Mouse (Mus musculus): ENCODE data around the gene Tspan4.

Gene Tspan4

DNA sequence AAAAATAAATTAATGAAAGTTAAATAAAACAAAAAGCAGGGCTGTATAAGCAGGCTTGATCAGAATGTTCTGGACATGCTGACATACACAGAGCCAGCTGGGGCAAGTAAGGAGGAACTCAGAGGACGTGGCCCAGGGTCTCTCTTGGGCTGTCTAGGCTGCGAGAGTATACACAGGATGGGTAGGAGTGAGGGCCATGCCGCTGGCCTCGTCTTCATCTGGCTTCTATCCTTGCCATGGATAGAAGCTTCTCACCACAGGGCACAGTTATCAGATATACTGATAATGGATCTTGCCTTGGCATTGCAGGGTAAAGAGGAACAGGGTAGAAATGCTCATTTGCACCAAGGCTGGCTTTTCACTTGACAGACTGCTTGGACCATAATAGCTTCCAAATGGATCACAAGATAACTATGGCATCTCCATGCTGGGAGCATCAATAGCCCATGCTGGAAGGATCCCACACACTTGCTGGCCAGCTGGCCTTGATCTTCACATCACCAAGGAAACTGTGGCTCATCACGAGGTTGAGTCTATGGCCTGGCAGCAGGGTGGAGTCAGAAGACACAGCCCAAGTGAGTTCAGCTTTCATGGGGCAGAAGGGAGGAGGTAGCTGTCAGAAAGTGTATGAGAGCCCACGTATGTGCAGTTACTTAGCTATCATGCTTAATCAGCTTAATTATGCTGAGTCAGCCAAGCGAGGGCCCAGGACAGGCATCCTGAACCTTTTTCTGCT is 26.9 kb downstream of the Tspan4 start:
- DNase-seq (ENCODE audit: low read depth, low spot score): no peak

GRCm38 (mm10) chr7:141502556-141502905 is 27.5 kb downstream of the Tspan4 start:
- DNase-seq (ENCODE audit: low read depth, low spot score): no peak

DNA sequence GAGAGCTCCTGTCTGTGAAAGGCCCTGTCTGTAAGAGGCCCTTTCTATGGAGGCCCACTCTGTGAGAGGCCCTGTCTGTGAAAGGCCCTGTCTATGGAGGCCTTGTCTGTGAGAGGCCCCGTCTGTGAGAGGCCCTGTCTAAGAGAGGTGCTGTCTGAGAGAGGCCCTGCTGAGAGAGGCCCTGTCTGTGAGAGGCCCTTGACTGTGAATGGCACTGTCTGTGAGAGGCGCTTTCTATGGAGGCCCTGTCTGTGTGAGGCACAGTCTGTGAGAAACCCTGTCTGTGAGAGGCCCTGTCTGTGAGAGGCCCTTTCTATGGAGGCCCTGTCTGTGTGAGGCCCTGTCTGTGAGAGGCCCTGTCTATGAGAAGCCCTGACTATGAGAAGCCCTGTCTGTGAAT is 31.2 kb downstream of the Tspan4 start:
- DNase-seq (ENCODE audit: low read depth, low spot score): no peak

DNA sequence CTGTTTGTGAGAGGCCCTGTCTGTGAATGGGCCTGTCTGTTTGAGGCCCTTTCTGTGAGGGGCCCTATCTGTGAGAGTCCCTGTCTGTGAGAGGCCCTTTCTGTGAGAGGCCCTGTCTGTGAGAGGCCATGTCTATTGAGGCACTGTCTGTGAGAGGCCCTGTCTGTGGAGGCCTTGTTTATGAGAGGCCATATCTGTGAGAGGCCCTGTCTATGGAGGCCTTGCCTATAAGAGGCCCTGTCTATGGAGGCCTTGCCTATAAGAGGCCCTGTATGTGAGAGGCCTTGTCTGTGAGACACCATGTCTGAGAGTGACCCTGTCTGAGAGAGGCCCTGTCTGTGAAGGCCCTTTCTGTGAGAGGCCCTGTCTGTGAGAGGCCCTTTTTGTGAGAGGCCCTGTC is 33.1 kb downstream of the Tspan4 start:
- DNase-seq (ENCODE audit: low read depth, low spot score): no peak

DNA sequence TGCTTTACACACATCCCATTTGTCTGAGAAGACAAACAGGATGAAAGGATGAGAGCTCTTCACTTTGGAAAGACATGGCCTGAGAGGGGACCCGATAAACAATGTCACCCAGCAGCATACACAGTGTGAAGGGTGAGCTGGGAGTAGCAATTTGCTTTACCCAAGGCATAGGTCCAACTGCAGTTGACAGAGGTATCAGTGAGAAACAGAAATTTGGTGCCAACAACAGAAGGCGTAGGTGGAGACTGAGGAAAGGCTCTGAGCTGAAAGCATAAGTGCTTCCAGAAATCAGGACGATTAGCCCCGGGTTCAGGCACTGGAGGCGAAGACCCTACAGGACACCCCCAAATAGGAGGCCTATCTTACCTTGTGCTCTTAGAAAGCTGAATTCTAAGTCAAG is 35.2 kb downstream of the Tspan4 start:
- no peak for DNase-seq (ENCODE audit: low read depth, low spot score)

DNA sequence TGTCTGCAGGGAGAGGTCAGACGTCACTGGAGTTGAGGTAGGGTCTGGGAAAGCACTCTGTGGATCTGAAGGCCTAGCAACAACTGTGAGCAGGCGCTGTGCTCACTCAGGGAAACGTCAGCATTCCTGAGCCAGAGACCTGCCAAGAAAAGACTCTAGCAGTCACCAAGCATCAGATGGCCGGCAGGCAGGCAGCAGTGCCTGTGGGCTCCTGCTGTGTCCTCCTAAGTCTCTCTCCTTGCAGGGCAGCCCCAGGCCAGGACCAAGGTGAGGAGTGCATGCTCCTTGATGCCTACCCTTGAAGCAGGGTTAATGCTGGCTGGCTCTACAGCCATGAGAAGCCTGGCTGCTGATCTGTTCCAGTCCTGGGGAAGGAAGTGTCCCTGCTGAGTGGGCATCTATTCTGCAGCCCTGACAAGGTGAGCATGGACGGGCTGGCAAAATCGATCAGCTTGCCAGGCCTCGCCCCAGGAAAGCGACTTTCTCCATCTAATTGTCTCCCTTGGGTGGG is 35.7 kb downstream of the Tspan4 start:
- no peak for DNase-seq (ENCODE audit: low read depth, low spot score)

DNA sequence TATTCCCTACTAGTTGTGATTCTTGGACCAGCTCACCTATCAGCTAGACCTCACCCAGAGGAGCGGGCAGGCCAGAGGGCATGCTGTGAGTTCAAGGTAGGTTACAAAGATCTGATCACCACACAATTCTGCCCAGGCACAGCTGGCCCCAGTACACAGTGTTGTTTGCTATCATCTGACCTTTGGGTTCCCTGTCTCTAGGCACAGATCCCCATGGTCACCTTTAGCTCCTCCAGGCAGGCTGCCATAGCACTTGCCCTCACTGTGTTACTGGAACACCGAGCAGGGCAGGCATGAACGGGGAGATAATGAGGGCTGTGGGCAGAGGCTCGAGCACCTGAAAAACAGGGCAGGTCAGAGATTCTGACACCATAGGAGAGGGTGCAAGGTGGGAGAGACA is 42.6 kb downstream of the Tspan4 start:
- no peak for DNase-seq (ENCODE audit: low read depth, low spot score)

DNA sequence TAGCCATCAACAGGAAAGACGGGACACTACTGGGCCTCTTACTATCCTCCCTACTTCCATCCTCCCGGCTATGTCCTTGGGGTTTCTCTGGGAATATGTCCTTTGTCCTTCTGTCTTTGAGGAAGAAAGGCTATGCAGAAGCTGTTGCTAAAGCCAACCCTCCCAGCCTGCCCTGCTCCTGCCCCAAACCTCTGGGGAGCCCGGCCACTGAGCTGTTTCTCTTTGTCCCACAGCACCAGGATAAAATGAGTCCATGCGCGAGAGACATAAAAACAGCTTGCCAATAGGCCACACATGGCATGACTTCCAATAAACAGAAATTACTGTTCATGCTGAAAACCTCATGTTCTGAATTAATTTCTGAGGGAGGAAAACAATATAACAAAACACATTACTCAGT is 43.3 kb downstream of the Tspan4 start:
- DNase-seq (ENCODE audit: low read depth, low spot score): no peak

DNA sequence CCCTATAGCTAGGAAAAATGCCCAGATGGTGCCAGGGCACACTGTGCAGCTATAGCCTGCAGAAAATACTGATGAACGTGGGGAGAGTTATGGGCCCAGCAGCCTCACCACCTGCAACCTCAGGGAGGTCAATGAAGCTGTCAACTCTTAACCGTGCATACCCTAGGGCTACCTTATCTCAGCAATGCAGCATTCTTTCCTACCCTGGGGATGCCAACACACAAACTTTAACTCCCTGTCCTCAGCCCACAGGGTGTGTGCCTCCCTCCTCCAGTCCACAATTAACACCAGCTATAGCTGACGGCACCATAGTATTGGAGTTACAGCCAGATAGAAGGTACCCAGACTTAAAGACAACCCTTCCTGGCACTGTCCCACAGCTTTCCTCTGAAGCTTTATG is 43.9 kb downstream of the Tspan4 start:
- DNase-seq (ENCODE audit: low read depth, low spot score): no peak

- no peak for DNase-seq (ENCODE audit: low read depth, low spot score)
These were observed 44.8 kb downstream of the Tspan4 start for GRCm38 (mm10) chr7:141519795-141520194.

DNA sequence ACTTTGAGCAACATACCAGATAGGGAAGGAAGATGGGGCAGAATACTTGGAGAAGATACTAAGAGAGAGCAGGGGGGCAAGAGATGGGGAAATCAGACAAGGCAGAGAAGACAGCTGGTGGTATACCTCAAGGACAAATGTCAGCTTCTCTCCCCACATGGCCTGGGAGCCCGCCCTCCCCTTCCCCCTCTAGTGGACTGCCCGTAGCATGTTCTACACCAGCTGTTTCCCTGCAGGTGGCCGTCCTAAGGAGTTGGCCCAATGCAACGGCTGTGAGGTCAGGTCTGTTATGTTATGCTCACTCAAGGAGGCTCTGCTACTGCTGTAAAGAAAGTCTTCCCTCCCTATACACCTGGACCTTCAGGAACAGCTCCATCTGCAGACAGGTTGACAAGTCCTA is 48.0 kb downstream of the Tspan4 start:
- DNase-seq (ENCODE audit: low read depth, low spot score): no peak

DNA sequence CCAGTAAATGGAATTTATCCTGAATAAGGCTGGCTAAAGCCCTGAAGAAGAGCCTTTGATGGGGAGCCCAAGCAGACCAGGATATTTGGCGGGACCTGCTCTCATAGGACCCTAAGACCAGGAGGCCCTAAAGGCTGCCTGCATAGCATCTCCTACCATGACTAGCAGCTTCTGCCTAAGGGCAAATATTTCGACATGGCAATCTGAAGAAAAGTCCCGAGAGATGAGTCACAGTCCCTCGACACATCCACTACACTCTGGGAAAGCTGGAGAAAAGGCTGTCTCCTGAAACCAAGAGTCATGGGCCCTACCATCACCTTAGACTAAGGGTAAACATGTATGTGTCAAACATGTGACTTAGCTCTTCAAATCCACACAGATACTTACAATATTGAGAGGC is 49.2 kb downstream of the Tspan4 start:
- DNase-seq (ENCODE audit: low read depth, low spot score): no peak

DNA sequence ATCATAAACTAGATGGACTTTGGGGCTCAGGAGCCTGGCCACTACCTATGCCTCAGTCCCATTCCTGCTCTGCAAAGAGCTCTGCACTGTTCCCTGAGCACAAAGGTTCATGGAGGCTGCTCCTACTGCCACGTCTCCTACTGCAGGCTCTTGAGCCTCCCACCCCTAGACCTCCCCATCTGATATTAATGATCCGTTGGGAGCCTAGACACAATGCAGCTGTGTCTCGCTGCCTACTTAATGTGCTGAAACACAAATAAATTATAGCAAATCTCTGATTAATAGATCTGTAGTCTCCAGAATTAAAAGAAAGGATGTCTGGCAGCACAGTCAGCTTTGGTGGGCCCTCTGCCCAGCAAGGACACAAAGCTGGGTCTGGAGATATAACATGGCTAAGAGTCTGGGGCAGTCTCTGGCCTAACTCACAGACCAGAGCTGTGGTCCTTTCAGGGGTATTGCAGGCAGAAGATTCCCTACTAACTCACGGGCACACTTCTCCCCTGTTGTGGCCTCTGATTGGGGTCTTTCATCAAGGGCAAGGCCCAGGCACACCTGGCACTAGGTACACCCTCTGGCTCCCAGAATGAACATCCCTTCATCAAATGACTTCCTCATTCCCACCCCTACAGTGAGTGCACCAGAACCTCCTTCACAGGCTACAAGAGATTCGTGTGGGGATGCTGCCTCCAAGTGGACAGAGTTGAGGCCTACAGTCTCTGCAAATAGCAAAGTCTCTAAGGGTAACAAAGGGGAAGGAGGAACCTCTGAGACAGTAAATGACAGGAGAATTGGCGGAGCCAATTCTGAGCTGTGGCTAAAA is 49.9 kb downstream of the Tspan4 start:
- DNase-seq (ENCODE audit: low read depth, low spot score): peak; percentile 79

GRCm38 (mm10) chr7:141525580-141525925 is 50.5 kb downstream of the Tspan4 start:
- DNase-seq (ENCODE audit: low read depth, low spot score): no peak

GRCm38 (mm10) chr7:141535570-141535969 is 60.5 kb downstream of the Tspan4 start:
- no peak for DNase-seq (ENCODE audit: low read depth, low spot score)

DNA sequence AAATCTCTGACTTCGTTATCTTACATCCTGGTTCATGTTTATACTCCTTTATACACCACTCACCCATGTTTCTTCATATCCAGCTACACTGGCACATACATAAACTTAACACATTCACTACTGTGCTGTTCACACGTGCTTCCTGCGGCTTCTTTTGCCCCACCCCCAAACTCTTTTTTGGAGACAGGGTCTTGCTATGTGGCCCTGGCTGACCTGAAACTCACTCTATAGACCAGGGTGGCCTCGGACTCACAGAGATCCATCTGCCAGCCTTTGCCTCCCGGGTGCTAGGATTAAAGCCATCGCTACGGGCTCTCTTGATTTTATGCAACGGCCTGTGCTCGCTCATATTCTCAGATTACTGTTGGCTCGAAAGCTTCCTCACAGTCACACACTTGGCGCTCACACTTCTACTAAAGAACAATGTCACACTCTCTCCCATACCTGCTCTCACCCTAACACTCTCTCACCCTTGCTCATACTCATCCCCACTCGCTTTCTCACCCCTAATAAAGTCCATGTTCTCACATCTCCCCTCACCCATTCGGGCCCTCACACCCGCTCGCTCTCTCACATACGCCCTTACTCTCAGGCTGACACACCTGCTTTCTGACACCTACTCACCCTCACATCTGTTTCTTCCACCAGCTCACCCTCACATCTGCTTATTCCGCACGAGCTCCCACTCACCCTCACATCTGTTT is 64.0 kb downstream of the Tspan4 start:
- DNase-seq (ENCODE audit: low read depth, low spot score): peak; percentile 10

GRCm38 (mm10) chr7:141539556-141540311 is 64.7 kb downstream of the Tspan4 start, which contains the start of gene Chid1:
TSS of gene Chid1 (minus strand) at chr7:141539857.
- DNase-seq (ENCODE audit: low read depth, low spot score): peak; percentile 98

DNA sequence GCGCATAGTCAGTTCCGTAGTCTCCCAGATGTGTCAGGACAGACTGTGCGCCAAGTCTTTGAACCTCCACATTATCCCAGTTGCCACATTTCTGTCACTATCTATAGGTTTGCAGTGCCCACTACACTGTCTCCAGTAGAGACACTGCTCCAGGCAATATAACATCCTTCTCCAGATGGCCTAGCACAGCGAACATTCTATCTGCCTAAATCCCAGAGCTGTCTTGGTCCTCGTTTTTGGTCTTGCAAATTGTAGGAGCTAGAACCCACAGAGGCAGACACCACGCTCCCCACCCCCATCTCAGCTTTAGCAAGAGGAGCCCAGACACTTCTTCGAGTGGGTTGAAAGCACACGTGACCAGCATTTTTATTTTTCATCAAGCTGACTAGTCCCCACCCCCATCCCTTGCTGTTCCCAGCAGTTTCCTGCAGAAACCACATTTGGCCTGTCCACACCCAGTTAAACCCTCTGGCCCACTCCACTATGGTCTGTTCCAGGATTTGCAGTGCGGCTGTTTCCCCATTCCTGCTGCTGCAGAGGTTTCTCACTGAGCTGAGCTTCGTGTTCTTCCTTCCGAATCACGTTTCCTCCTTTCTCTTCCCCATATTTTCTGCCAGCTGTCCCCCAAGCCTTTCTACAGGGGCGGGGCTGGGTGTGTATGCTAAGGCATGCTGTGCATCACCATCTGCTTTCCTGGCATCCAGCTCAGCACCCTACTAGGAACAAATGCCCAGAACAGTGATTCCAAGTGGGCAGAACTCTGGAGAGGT is 65.5 kb downstream of the Tspan4 start:
- peak; percentile 30 for DNase-seq (ENCODE audit: low read depth, low spot score)

- DNase-seq (ENCODE audit: low read depth, low spot score): no peak
These were observed 66.6 kb downstream of the Tspan4 start for GRCm38 (mm10) chr7:141541681-141542080.

DNA sequence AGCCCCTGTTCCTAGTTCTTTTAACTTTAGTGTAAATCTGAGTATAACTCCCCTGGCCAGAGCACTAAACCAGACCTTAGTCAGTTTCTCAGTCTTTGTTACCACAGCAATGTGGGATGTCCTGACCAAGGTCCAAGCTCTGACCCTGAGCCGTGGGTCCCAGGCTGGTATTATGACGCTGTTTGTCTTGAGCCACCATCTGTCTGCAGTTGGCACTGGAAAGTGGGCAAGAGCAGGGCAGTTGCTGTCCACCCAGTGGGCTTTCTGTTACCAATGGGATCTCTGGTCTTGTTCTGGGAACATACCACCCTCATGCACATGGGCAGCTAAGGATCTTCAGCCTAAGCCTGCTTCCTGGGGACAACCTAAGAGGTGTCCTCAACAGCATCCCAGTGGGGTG is 67.5 kb downstream of the Tspan4 start:
- DNase-seq (ENCODE audit: low read depth, low spot score): no peak

Measured in R1 (cell line).